Mouse (Mus musculus) small intestine, adult 2 months (tissue): ENCODE data around the gene Zbp1.

Experiments
- CTCF ChIP-seq: fragments of 200-500 bp; IDR thresholded peaks from 2 replicates; pipeline ENCODE4 v1.5.1; 2012; ENCODE audit warnings: low read depth, mild to moderate bottlenecking, control low read depth, inconsistent platforms, low read length, moderate library complexity, mixed read lengths; ENCODE audit not compliant: insufficient replicate concordance, insufficient read length; ENCODE audit errors: extremely low read depth
- POLR2A ChIP-seq: fragments of 200-500 bp; IDR thresholded peaks from 2 replicates; pipeline ENCODE4 v1.6.1; 2012; ENCODE audit warnings: low read depth, mild to moderate bottlenecking, control low read depth, inconsistent platforms, low read length, moderate library complexity

- TF ChIP-seq CTCF (no peak), POLR2A (0 out of 2 replicates have a peak, but pooled peaks have one; percentile 6)
Observed at GRCm38 (mm10) chr2:173158390-173159055, 60.2 kb downstream of the Zbp1 start.
